Mouse (Mus musculus): Measurements from ENCODE around the gene Git2.

GRCm38 (mm10) chr5:114717937-114718336 is 57.4 kb downstream of the Git2 start:
- TF ChIP-seq CTCF (IDR thresholded peaks at IDR 0.05; ENCODE audit: borderline replicate concordance, extremely low read depth, insufficient read depth, insufficient read length) (no peak), POLR2A (IDR thresholded peaks at IDR 0.05; ENCODE audit: borderline replicate concordance, extremely low read depth, insufficient read depth, insufficient read length, poor library complexity, severe bottlenecking) (no peak)

Data from brain, embryonic 14.5 days (tissue).